Mouse (Mus musculus) forebrain, embryonic 10.5 days (tissue): Measurements from ENCODE around the gene Sh3gl3. TPM values are rescaled to one million over a fixed set of nuclear protein-coding genes. Genes with fewer than 3 reads are reported as not detected.

Source experiments
- DNase-seq: peaks from one replicate; pipeline ENCODE4 v3.0.0-alpha.2; 2017; ENCODE audit warnings: low spot score; ENCODE audit errors: extremely low spot score
- H3K27ac ChIP-seq: fragments of 300-500 bp; sonication (generic); 2 replicates; pipeline ENCODE4 v1.5.1; 2016; ENCODE audit warnings: mild to moderate bottlenecking
- H3K27me3 ChIP-seq: fragments of 300-500 bp; sonication (generic); 2 replicates; pipeline ENCODE4 v1.6.1; 2016; ENCODE audit warnings: mild to moderate bottlenecking; ENCODE audit not compliant: poor library complexity, severe bottlenecking
- H3K36me3 ChIP-seq: fragments of 300-500 bp; sonication (generic); replicated peaks from 2 replicates; pipeline ENCODE4 v1.6.1; 2016; ENCODE audit warnings: mild to moderate bottlenecking, moderate library complexity
- H3K4me1 ChIP-seq: fragments of 300-500 bp; sonication (generic); 2 replicates; pipeline ENCODE4 v1.6.1; 2016
- H3K4me3 ChIP-seq: fragments of 300-500 bp; sonication (generic); 2 replicates; pipeline ENCODE4 v1.5.1; 2016; ENCODE audit warnings: mild to moderate bottlenecking, moderate library complexity
- H3K9me3 ChIP-seq: fragments of 300-500 bp; sonication (generic); 2 replicates; pipeline ENCODE4 v1.6.1; 2016; ENCODE audit warnings: mild to moderate bottlenecking, moderate library complexity
- WGBS: fragments of 180-500 bp; shearing (Covaris S2); methylation state at CpG from one replicate; pipeline ENCODE4 v1.1.7; 2016; 5-methylcytosine and 5-hydroxymethylcytosine counted together
- polyA plus RNA-seq: library from polyadenylated mRNA; unstranded; fragments of >200 nt; fragmentation: Nextera tagmentation; extraction: Ambion mirVana; gene quantifications from 2 replicates; pipeline ENCODE4 v1.2.1, GENCODE M21; 2016

Sh3gl3 gene
- polyA plus RNA-seq, 1 experiment from 2014 or later = 8.9 TPM

DNA sequence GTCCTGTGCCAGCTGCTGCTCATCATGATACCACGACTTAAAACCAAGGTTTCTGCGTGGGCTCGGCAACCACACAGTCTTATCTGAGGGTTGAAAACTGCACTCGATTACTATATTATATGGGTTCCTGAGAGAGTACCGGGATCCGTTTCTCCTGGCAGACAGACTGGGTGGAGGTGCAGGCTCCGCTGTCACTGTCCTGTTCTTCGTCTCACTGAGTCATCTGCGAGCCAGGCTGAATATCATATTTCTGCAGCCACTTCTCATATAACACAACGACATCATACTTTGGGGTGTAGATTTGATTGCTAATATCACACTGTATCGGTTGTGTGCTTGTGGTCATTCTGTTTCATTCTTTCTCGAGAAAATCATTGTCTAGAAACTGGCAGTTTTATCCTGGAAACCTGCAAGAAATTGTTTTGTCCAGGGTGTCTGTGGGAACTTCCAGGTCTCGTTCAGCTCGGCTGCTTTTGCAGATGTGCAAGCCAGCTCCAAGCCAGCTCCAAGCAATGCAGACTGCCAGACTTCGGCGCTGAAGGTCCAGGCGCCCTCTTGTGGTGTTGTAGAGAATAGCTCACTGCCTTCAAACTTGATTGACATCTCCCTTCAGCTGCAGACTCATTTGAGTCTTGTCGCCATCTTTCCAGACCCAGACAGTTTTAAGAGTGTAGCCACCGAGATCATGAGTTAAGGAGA lies 100.5 kb downstream of the Sh3gl3 start:
- Histone ChIP-seq H3K9me3 (no peaks in the 10 kb centered on the region), H3K4me3 (no peak overlapping the region), H3K4me1 (no peaks in the 10 kb centered on the region), H3K27ac (no peak overlapping the region), H3K36me3 (no peaks in the 10 kb centered on the region), H3K27me3 (no peaks in the 10 kb centered on the region)
- peak; percentile 59 for DNase-seq
- 58% methylated on average over 19 of the region's 19 CpGs for WGBS

DNA sequence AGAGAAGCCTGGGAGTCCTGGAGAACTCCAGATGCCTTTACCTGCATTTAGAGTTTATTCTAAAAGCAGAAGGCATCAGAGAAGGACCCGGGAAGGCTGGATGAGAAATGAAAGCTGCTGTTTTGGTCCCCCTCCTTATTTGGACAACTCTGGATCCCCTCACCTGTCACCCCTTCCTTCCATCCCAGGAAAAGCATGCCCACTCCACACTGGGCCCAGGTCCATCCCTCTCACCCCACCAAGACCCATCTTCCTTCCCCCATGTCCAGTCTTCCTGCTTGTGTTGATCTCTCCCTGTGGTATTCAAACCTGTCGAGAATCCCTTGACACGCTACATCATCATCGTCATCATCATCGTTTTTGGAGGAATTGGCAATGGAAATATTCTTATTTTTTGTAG lies 101.3 kb downstream of the Sh3gl3 start:
- H3K4me1 ChIP-seq = no peaks in the 10 kb centered on the region
- H3K27ac ChIP-seq = no peak overlapping the region
- H3K27me3 ChIP-seq = no peaks in the 10 kb centered on the region
- 90% methylated on average over 5 of the region's 5 CpGs for WGBS
- no peak for DNase-seq
- no peaks in the 10 kb centered on the region for H3K36me3 ChIP-seq
- H3K9me3 ChIP-seq = no peaks in the 10 kb centered on the region
- H3K4me3 ChIP-seq = no peak overlapping the region

DNA sequence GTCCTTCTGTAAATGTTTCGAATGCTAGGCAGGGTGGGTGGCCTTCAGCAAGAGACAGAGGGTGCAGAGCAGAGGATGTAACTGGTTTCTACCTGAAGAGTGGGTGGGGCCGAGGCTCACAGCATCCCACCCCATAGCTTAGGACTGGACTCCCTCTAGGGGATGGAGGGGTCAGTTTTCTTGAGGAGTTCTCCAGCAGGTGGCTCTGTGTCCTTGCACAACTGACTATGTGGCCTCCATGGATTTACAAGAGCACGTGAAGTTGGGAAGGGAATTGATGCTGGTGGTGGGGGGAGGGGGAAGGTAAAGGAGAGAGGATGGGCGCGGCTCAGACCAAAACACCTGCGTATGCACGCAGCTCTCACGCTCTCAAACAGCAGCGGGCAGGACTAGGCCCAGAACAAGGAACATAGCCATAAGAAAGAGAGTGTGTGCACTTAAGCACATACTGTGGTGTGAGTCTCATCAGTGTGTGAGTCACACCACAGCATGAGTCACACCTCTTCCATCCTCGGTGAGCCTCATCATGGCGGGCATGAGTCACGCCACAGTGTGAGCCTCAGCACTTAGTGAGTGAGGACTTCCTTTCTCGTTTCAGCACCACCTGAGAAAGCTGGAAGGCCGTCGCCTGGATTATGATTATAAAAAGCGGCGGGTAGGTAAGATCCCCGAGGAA lies 102.0 kb downstream of the Sh3gl3 start:
- Histone ChIP-seq H3K36me3 (no peaks in the 10 kb centered on the region), H3K9me3 (no peaks in the 10 kb centered on the region), H3K4me1 (no peaks in the 10 kb centered on the region), H3K27me3 (no peaks in the 10 kb centered on the region), H3K27ac (no peak overlapping the region), H3K4me3 (no peak overlapping the region)
- DNase-seq = no peak
- 77% methylated on average over 18 of the region's 18 CpGs for WGBS

DNA sequence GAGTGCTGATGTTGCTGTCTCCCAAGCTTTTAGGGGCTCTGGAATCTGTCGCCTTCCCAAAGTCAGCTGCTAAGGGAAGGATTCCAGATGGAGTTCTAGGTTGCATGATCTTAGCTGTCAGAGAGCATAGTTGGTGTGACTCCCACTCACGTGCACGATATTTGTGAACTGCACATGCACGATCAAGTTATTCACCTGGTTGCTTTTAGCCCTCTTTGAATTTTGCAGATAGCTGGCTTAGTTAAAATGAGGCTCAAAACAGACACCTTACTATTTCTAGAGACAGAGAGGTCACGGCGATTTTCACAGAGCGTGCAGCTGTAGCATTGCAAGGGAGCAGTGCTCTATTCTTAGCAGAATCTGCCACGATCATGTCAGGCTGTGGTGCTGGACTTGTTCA lies 108.4 kb downstream of the Sh3gl3 start:
- no peaks in the 10 kb centered on the region for H3K27me3 ChIP-seq
- WGBS = 93% methylated on average over 8 of the region's 8 CpGs
- H3K4me3 ChIP-seq = no peak overlapping the region
- H3K27ac ChIP-seq = no peak overlapping the region
- no peaks in the 10 kb centered on the region for H3K4me1 ChIP-seq
- DNase-seq = no peak
- no peaks in the 10 kb centered on the region for H3K36me3 ChIP-seq
- no peaks in the 10 kb centered on the region for H3K9me3 ChIP-seq

DNA sequence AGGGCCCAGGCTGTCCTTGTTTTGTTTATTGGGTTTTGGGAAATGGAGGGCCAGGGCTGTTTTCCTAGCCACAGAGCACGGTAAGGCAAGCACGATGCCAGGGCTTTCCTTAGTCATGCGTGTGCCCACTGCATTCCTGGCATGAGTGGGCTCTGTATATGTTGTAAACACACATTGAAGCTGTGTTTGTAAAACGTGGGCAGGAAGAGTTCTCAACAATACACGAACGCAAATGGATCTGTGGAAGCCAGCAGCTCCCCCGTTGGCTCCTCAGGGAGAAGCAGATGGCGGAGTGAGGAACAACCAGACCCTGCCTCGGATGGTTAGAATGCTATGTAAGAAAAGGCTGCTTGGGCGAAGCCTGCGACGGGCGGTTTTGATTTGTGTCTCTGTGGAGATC lies 108.8 kb downstream of the Sh3gl3 start:
- no peaks in the 10 kb centered on the region for H3K27me3 ChIP-seq
- no peaks in the 10 kb centered on the region for H3K9me3 ChIP-seq
- WGBS = 85% methylated on average over 13 of the region's 13 CpGs
- H3K4me3 ChIP-seq = no peak overlapping the region
- no peaks in the 10 kb centered on the region for H3K4me1 ChIP-seq
- no peak overlapping the region for H3K27ac ChIP-seq
- no peak for DNase-seq
- H3K36me3 ChIP-seq = no peaks in the 10 kb centered on the region

DNA sequence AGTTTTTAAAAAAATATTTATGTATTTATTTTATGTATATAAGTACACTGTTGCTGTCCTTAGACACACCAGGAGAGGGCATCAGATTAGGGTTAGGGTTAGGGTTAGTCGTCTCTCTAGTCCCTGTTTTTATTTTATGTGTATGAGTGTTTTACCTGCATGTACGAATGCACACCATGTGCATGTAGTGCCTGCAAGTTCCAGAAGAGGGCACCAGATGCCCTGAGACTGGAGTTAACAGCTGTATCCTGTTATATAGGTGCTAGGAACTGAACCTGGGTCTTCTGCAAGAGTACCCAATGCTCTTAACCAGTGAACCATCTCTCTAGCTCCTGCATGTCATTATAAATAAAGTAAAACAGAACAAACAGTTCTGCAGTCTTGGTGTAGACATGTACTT lies 113.6 kb downstream of the Sh3gl3 start:
- DNase-seq = no peak
- WGBS = 95% methylated on average over 2 of the region's 2 CpGs
- no peaks in the 10 kb centered on the region for H3K4me1 ChIP-seq
- H3K36me3 ChIP-seq = no peaks in the 10 kb centered on the region
- no peak overlapping the region for H3K27ac ChIP-seq
- H3K27me3 ChIP-seq = no peaks in the 10 kb centered on the region
- no peaks in the 10 kb centered on the region for H3K9me3 ChIP-seq
- no peak overlapping the region for H3K4me3 ChIP-seq

DNA sequence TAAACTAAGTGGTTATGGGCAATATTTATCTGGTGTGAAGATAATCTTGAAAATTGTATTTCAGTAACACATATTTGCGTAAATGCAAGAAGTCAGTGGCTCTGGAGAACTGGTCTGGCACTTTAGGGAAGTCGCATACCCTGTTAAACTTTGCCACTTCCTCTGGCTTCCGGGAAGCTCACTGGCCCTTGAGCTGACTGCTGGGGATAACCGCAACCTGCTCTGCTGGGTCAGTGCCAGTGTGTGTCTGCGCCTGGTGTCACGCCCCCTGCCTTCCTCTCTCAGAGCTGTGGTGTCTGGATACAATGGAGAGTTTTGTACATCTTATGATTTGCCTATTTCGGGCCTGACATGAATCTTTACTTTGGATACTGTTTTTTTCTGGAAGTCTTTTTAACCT lies 119.8 kb downstream of the Sh3gl3 start:
- Histone ChIP-seq H3K27me3 (no peaks in the 10 kb centered on the region), H3K4me1 (peaks cover 3% of the 10 kb centered on the region; the same call in 1 of the 2 replicates), H3K36me3 (no peaks in the 10 kb centered on the region), H3K27ac (no peak overlapping the region), H3K9me3 (no peaks in the 10 kb centered on the region), H3K4me3 (no peak overlapping the region)
- DNase-seq = no peak
- 79% methylated on average over 7 of the region's 7 CpGs for WGBS

DNA sequence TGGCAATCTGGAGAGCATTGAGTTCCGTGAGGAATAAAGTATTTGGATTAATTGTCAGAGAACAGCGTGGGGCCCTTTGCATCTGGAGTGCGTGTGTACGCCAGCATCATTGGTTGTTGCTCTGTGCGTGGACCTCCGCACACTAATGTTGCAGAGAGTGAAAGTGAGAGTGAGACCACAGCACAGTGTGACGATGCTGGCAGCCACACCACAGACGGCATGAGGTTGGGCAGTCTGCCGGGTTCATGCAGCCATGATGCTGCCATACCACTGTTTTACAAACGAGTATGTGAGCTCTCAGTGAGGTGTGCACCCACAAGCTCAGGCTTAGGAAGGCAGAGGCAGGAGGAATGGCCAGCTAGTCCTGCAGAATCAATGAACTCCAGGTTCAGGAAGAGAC lies 120.4 kb downstream of the Sh3gl3 start:
- DNase-seq = no peak
- no peaks in the 10 kb centered on the region for H3K36me3 ChIP-seq
- peaks cover 3% of the 10 kb centered on the region; the same call in 1 of the 2 replicates for H3K4me1 ChIP-seq
- whole genome bisulfite sequencing = 84% methylated on average over 10 of the region's 10 CpGs
- H3K27ac ChIP-seq = no peak overlapping the region
- H3K4me3 ChIP-seq = no peak overlapping the region
- H3K9me3 ChIP-seq = no peaks in the 10 kb centered on the region
- H3K27me3 ChIP-seq = no peaks in the 10 kb centered on the region

DNA sequence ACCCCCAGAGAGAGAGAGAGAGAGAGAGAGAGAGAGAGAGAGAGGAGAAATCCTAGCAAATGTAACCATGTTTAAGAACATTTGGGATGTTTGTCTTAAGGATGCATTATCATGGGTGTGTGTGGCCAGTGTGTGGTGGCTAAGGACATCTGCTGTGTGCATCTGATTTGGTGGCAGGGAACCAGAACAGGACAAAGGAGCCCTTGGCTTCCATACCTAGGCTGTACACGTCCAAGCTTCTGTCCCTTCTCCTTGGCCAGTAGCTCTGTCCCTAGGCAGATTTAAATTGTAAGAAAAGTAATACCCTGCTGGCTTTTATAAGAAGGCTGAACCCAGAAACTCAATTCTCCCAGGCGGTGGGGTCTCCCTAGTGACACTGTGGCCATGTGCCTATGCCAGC lies 121.0 kb downstream of the Sh3gl3 start:
- DNase-seq = no peak

DNA sequence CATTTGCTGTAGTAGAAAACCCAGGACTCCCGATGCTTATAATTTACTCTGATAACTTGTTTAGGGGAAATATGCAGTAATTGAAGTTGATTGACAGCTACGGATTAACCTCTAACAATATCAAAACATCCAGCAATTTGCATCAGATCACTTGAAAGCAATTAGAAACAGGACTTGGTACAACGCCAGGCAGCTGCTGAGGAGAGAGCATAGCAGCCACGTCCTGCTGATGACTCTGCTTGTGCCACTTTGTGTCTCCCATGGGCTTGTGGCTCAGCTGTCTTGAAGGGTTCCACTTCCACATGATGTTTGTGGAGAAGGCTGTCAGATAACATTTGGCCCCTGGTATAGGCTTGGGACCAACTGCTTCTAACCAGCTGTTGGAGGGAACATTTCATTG lies 134.8 kb downstream of the Sh3gl3 start:
- H3K9me3 ChIP-seq = no peaks in the 10 kb centered on the region
- 70% methylated on average over 4 of the region's 4 CpGs for WGBS
- H3K4me3 ChIP-seq = no peak overlapping the region
- no peak overlapping the region for H3K27ac ChIP-seq
- H3K4me1 ChIP-seq = no peaks in the 10 kb centered on the region
- H3K36me3 ChIP-seq = no peaks in the 10 kb centered on the region
- H3K27me3 ChIP-seq = no peaks in the 10 kb centered on the region
- no peak for DNase-seq

More for the DNA sequence above, 121.0 kb downstream of the Sh3gl3 start:
- no peaks in the 10 kb centered on the region for H3K36me3 ChIP-seq
- no peak overlapping the region for H3K27ac ChIP-seq
- peaks cover 3% of the 10 kb centered on the region; the same call in 1 of the 2 replicates for H3K4me1 ChIP-seq
- H3K4me3 ChIP-seq = no peak overlapping the region
- WGBS = 83% methylated on average over 2 of the region's 2 CpGs
- H3K9me3 ChIP-seq = no peaks in the 10 kb centered on the region
- H3K27me3 ChIP-seq = no peaks in the 10 kb centered on the region

DNA sequence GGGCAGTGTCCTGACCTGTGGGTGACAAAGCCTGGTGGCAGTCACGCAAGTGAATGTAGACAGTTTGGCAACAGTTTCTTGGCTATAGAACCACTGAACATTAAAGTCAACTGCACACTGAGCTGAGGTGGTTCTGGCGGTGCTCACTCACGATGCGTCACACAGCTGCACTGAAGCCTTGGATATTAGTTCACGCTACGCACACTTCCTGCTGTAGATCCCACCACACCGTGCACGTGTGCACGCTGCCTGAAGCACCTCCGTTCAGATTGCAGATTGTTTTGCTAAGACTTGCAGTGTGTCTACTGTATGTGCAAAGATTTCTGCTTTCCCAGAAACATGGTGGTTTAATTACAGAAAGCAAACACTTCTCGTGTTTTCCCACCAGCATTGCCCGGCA lies 144.9 kb downstream of the Sh3gl3 start:
- DNase-seq = no peak
- H3K4me1 ChIP-seq = 0 out of 2 replicates have a peak, but pooled peaks cover 4% of the 10 kb centered on the region
- H3K9me3 ChIP-seq = no peaks in the 10 kb centered on the region
- no peaks in the 10 kb centered on the region for H3K36me3 ChIP-seq
- no peak overlapping the region for H3K27ac ChIP-seq
- H3K27me3 ChIP-seq = no peaks in the 10 kb centered on the region
- H3K4me3 ChIP-seq = no peak overlapping the region
- 92% methylated on average over 12 of the region's 12 CpGs for WGBS

DNA sequence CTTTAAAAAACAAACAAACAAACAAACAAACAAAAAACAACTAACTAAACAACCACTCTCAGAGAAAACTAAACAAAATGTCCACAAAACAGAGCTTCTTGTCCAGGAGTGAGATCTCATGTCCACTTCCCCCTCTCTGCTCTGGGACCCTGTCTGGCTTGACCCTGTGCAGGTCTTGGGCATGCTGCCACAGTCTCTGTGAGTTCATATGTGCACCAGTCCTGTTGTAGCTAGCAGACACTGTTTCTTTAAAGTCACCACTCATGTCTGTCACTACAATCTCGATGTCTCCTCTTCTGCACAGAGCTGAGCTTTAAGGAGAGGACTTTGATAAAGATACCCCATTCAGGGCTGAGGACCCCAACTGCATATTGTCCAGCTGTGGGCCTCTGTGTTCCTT lies 153.0 kb downstream of the Sh3gl3 start:
- no peaks in the 10 kb centered on the region for H3K4me1 ChIP-seq
- no peaks in the 10 kb centered on the region for H3K27me3 ChIP-seq
- DNase-seq = no peak
- no peaks in the 10 kb centered on the region for H3K9me3 ChIP-seq
- 70% methylated on average over 1 of the region's 1 CpGs for WGBS
- H3K27ac ChIP-seq = no peak overlapping the region
- no peaks in the 10 kb centered on the region for H3K36me3 ChIP-seq
- H3K4me3 ChIP-seq = no peak overlapping the region

DNA sequence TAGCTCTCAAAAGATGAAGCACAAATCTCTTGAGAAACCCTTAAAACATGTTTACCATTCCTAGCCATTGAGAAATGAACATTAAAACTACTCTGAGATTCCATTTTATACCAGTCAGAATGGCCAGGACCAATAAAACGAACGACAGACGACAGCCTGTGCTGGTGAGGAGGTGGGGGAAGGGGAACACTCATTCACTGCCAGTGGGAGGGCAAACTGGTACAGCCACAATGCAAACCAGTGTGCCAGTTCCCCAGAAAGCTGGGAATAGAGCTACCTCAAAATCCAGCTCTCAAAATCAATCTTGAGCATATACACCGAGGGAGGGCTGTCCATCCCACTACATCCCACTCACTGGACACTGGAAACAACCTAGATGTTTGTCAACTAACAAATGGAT lies 153.6 kb downstream of the Sh3gl3 start:
- H3K27ac ChIP-seq = no peak overlapping the region
- 73% methylated on average over 4 of the region's 4 CpGs for WGBS

More for the DNA sequence above, 153.6 kb downstream of the Sh3gl3 start:
- no peaks in the 10 kb centered on the region for H3K36me3 ChIP-seq
- DNase-seq = no peak
- no peak overlapping the region for H3K4me3 ChIP-seq
- H3K27me3 ChIP-seq = no peaks in the 10 kb centered on the region
- no peaks in the 10 kb centered on the region for H3K9me3 ChIP-seq
- no peaks in the 10 kb centered on the region for H3K4me1 ChIP-seq
